Mouse (Mus musculus) kidney, postnatal 25 days (tissue): ENCODE results near the gene Fmnl2.

ENCODE experiments used
- DNase-seq, 2 experiments: peaks; one replicate each; pipeline ENCODE4 v3.0.0; 2021; ENCODE audit warnings: mixed read lengths in 2 of 2

The Fmnl2 gene

DNA sequence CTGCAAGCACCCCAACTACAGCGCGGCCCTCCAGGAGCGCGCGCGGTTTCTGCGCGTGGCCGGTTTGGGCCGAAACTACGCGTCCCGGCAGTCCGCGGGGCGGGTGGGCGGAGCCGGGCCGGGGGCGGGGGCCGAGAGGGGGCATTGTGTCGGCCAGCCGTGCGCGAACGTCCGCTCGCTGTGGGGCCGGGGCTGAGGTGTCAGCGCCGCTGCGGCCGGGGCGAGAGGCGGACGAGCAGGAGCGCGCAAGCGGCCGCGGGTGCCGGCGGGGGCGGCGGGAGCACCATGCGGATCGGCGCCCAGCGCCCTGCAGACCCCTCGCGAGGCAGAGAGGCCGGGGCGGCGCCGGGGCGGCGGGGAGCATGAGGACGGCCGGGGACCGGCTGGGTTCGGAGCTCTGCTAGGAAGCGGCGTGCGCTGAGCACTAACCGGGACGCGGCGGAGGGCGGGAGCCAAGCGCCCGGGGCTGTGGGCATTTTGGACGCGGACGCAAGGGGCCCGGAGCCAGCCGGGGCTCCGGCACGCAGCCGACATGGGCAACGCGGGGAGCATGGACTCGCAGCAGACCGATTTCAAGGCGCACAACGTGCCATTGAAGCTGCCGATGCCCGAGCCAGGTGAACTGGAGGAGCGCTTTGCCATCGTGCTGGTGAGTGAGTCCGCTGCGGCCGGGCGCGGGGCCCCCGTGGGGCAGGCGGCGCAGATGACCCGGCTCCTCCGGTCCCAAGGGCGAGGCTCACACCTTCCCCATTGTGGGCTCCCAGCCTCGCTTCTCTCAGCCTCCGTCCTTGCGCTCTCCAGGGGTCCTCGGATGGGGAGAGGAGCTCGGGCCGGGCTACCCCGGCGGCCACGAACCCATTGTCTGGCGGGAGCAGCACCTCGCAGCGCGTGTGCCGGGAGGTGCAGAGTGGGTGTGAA lies at the start of gene Fmnl2:
Gene Fmnl2 (plus strand): TSS at position 250 of the 918 bp plus-strand sequence.
- peak; percentile 79 to 91 for DNase-seq

DNA sequence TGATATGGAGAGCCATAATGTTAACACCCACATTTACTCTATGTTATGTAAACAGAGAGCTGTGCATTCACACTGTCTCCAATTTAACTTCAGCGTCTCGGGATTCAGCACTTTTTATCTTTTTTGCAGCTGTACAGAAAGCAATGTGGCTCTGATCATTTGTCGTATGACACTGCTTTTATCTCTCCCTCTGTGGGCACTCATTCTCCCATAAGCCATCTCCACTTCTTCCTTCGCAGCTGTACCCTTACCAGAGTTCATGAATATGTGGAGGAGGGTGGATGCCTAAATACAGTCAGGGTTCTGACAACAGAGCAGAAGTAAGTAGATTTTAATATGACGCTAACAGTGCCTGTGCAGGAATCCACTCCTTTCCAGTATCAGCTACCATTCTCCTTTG lies 47.7 kb upstream of the Fmnl2 start:
- DNase-seq = no peak

DNA sequence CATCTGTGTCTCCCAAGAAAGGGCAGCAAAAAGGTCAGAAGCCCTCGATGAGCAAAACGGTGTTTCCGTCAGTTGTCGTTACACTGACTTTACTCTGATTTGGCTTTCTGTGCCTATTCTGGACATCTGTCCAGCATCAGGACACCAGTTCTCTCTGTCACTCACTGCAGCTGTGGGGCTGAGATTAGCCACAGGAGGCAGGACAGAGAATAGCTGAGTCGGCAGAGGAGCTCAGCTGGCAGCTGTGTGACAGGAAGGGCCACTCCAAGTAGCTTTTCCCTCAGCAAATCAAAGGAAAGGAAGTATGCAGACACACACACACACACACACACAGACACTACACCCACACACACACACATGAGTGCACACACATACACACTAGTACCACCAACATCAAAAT lies 46.0 kb upstream of the Fmnl2 start:
- DNase-seq = peak; percentile 18 to 51

DNA sequence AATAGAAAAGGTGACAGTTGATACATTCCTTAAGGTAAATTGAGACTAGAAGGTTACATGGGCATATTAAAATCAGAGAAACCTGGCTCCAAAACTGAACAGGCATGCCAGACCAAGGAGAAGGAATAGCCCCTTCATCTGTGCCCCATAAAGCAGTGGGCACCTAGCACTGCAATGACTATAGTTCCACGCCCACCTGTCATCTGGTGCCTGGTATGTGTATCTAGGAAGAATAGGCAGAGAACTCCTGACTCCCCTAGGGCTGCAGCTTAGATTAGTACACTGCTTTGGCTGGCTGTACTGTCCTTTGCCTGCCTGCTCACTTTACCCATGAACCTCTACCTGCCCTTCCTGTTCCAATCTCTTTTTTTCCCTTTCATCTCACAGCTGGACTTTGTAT lies 40.3 kb upstream of the Fmnl2 start:
- DNase-seq = no peak

DNA sequence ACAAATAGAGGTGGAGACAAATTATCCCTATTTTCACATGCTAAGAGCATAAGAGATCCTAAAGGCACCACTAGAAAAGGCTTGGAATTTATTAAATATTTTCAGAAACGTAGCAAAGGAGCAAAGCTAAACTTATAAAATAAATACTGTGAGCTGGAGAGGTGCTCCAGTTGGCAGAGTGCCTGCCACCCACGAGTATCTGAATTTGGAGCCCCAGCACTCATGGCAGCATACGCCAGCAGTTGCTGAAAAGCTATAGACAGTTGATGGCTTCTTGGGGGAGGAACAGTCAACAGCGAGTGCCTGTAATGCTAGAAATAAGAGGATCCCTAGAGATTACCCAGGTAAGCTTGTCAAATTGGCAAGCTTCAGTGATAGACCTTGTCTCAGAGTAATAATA lies 38.7 kb upstream of the Fmnl2 start:
- no peak for DNase-seq

DNA sequence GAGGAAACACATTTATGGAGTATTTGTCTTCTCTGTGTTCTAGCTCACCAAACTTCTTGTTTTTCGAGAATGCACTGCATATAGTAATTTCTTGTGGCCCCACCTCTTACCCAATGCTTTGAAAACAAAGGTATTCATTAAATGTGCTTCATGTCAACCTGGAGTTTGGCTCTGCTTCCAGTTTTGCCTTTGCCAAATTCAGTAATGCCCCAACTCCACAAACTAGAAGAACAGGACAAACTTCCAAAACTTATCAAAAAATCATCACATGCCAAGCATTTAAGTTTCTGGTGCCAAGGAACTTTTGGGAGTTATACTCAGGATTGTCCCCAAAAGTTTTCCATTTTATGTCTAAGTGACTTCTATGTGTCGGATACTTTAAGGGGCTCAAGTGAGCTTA lies 35.4 kb upstream of the Fmnl2 start:
- no peak for DNase-seq

DNA sequence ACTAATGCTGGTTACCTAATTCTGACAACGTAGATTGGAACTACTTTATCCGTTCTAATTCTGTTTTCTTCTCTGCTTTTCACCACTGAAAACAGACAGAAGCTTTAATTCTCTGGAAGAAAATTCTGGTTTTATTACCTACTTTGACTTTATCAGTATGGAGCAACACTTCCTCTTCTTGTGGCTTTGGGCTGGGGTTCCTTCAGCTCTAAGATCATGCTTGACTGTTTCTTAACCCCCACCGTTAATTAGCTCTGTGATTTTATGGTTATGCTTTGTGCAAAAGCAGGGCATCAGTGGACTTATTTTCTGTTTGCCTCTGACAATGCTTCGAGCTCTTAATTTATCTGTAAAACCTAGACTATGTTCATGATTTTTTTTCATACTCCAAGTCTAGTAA lies 29.6 kb upstream of the Fmnl2 start:
- DNase-seq = no peak

DNA sequence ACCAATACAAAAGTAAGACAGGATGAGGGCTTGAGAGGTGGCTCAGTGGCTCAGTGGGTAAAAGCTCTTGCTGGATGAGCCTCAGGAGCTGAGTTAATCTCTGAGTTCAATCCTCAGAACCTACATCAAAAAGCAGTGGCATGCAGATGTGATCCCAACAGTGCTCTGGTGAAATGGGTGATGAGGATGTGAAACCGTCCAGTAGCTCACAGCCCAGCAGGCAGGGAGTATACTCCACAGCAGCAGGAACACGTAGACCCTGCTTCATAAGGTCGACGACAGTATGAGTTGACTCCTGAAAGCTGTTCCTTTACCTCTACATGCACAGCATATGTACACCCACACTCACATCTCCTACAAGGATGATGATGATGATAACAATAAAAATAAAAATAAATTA lies 27.1 kb upstream of the Fmnl2 start:
- DNase-seq = no peak

DNA sequence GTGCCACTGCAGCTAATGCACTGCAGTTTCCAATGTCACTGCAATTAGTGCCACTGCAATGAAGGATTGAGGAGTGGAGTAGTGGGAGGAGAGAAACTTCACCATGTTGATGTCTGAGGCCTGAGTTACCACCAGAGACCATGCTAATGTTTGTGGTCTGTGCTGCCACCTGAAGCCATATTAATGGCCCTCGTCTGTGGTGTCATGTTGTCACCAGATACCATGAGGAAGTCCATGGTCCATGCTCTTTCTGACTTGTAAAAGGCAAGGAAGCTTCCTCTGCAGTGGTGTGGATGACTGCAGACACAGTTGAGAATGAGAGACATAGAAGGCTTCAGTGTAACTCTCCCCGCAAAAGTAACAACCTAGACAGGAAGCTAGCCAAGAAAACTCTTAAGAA lies 26.1 kb upstream of the Fmnl2 start:
- no peak for DNase-seq

DNA sequence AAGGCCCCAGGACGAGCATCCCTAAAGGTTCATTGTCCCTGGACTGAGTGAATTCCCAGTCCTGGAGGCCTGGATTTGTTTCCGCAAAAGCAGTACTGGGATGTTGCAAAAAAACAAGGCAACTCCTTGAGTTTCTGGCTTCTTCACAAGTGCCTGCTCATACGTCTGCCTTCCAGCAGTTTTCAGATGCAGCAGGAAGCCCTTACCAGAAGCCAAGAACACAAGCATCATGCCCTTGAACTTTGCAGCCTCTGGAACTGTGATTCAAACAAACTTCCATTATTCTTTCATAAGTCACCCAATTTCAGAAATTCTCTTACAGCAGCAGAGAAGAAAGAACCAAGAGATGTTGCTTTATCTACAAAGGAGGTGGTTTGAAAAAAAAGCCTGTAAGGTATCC lies 21.9 kb upstream of the Fmnl2 start:
- DNase-seq = no peak

DNA sequence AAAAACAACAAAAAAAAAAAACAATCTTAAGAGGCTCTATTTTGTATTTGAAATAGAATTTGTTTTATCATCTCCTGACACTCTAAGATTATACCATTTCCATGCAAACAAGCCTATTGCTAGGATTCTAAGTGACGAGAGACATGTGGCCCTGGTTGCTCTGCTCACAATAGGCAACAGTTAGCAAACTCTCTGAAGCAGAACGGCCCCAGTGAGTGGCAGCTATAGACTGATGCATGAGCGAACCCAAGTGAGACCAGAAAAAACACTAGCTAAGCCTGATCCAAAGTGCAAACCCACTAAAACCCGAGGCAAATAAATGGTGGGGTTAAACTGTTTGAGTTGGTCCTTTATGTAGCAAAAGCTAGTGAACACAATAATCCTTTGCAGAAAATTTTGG lies 18.6 kb upstream of the Fmnl2 start:
- DNase-seq = no peak

DNA sequence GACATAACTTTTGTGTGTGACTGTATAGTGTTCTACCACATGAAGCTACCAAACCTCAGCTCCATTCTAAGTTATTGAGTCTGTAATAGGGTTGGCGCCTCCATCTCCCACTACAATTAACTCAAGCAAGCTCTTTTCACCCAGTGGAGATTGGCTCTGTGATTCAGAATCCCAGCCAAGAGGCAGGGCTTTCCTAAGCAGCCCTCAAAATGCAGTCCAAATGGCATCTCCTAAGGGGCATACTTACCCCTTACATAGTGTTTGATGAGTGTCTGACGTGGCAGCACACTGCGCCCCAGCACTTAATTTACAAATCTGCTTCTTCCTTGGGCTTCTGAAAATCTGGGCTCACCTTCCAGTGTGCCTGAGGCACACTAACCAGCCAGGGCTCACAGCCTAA lies 17.8 kb upstream of the Fmnl2 start:
- DNase-seq = no peak

DNA sequence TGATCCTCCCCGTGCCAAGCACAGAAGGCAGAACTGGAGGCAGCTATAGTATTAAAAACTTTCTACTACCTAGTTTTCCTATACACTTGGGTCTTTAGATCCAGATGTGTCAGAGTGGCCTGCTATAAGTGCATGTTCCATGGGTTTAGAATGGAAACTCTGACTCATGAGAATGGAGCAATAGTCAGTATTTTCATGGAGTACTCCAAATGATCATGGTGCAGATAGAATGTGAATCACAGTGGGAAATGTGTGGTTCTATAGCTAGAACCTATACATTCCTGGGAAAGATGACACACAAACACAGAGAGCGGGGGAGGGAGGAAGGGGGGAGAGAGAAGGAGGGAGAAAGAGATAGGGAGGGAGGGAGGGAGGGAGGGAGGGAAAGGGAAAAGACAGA lies 13.8 kb upstream of the Fmnl2 start:
- no peak for DNase-seq

DNA sequence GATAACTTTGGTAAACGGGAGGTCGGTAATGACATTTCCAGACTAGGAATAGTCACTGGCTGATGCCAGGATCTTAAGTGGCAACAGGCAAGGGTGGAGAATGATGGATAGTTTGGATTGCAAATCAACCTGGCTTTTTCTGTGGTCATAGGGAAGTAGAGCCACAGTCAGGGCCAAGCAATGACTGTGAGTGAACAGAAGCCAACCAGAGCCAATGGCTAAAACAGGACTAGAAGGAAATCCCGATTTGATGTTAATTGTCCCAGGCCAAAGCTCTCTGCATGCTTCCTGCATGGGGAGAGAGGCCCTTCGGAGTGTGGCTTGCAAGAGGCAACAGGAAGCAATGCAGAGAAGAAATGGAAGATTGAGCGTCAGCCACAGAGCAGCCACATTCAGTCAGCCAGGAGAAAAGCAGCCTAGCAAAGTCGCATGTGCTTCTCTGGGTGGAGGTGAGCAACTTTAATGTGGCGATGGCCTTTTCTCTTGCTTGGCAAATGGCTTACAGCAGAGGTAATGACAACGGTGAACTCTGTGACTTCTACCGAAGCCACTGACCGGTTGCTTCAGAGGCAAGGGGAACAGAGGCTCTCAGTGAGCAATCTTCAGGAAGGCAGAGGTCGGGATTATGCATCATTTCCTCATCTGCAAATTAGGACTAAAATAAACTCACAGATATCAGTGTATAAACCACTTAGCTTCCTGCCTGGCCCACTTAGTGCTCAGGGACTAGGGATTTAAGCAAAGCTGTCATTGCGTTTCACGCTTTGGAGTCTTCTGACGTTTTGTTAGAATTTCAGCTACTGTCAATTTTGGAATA lies 12.5 kb upstream of the Fmnl2 start:
- DNase-seq = no peak

DNA sequence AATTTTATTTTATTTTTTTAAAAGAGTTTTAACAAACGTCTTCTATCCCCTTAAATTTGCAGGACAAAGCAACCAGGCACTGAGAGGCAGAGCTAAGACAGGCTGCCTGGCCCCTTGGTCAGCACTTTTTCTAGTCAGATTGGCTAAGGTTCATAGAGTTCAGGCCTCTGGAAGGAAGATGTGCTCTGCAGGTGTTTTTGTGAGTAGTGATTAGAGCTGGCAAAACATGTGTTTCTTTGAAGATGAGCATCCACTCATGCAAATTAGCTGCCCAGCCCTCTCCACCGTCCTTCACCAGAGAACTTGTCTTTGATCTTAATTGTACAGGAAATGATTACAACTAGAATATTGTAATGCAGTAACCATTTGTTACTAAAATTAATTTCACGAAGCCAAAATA lies 11.2 kb upstream of the Fmnl2 start:
- DNase-seq = no peak

DNA sequence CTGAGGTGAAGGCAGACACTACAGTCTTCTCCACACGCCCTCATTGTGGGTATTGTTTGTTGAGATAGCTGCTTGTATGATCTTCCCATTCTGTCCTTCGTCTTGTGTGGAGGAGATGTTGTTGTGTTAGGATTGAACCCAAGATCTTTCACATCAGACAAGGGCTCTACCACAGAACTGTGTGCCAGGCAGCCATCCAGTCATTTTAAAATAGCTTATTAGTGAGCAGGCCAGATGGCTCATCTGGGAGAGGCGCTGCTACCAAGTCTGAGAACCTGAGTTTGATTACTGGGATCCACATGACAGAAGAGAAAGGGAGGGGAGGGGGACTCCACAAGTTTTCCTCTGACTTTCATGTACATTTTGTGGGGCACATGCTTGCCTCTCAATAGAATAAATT lies 8.6 kb upstream of the Fmnl2 start:
- no peak for DNase-seq

DNA sequence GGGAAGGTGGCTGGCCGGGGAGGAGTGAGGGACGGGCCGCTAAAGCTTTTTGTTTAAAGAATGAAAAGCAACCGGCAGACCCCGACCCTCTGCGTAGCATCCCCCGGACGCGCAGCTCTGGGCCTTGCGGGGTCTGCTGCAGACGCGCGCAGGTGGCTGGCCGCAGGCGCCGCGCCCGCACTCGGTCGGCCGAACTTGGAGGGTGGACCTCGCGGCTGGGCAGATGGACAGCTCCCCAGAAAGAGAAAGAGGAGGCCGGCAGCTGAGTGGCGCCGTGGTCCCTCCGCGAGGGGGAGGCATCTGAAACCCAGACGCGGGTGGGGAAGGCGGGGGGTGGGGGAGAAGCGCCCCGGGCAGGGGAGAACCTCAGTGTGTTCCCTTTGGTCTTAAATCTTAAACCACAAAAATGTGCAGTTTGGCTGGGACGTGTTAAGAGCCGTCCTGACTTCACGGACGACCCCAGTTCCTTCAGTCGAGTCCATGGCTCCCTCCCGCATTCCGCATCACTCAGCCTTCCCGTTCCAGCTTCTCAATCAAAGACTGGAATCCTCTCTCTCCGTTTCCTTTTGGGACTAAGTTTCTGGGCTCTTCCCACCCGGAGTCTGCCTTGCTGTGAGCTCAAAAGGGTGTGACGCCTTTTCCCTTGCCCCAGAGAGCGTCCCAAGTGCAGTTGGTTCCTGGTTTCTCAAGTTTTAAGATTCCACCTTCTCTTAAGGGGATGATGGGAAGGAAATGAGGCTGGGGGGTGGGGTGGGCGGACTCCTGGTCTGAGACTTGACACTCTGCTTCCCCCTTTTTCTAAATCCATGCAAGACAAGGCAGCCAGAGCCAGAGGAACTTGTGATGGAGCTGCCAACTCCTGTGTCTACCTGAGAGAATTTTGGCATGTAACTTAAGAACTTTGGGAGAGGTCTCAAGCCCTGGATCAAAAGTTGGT lies 1.1 kb downstream of the Fmnl2 start:
- DNase-seq = peak; percentile 54 to 66

DNA sequence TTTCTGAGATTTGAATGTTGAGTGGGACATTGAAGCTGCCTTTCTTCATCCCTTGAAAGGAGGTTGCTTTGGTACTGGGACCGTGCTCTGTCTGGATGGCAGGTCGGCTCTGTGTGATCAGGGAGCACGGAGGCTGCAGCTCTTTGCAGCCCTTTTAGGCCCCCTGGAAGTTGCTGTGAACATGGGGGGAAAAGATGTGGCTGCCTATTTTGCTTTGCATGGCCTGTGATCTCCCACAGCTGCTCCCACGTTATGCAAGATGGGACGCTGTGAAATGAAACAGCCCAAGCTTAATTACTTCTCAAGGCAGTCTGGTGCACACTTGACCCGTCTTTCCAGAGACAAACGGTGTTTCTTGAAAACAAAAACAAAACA lies 1.8 kb downstream of the Fmnl2 start:
- DNase-seq = no peak

DNA sequence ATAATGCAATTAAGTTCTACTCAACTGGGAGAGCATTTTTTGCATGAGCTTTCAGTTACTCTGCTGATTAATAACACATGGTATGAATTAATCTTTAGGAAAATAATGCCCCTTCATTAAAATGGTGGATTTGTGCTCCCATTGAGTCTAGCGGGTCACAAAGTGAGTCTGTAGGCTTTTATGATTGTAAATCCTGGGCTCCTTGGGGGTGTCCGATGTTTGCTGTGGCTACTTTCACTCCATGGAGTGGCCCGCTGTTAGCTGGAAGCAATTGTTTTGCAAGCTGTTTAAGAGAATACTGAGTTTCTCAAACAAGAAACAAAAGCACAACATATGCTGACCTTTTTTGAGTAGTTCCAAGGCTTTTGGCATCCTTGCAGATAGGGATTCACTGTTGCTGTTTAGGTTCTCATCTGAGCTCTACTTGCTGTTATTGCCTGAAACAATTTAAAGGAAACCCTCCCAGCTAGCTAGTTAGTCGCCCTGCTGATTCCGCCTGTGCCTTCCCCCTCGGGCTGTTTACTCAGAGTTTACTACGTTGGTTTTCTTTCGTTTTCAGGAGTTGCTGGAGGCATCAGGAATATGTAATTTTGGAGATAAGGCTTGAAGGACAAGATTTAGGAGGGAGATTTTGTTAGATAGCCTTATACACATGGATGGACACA lies 2.6 kb downstream of the Fmnl2 start:
- no peak for DNase-seq

DNA sequence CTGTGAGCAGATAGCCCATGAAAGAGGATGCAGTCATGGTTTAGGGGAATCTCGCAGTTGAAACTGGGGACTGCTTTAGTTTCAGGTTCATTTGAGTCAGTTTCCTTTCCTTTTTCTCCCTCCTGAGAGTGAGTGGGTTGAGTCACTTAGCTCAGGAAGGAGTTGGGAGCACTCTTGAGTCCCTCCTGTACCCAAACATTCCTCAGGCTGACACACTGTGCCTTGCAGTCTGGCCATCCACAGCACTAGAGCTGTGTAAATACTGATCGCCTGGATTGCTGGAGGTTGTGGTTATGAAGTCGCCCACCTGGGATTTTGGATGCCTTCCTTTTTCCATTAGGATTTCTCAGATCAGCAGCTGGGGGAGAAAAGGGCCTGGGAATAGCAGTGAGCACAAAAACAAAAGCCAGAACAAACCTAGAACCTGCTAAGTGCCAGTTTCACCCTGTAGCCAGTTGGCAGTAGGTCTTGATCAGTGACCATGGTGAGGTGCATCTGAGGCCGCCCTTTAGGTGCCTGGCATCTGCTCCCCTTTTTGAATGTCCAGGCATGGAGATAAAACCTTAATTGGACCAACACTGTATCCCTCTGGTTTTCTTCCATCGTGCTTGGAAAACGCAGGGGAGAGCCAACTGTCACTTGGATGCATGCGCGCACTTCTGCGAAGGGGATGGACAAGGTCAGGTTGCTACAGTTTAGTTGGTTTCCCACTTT lies 4.5 kb downstream of the Fmnl2 start:
- no peak for DNase-seq

DNA sequence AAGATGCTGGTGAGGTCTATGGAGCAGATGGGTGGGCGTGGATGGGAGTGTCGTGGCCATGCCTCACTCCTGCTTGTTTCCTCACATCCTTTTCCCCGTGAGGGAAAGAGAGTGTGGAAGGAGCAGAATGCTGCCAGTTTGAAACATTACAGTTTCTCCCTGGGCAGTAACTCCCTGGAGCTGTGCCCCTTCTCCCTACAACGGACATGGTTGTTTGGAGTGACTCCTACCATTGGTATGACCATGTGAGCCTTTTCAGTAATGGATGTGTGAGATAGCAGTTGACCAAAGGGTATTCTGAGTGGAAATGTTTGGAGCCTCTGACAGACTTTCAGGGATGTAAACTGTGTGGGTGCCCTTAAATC lies 5.1 kb downstream of the Fmnl2 start:
- DNase-seq = no peak

DNA sequence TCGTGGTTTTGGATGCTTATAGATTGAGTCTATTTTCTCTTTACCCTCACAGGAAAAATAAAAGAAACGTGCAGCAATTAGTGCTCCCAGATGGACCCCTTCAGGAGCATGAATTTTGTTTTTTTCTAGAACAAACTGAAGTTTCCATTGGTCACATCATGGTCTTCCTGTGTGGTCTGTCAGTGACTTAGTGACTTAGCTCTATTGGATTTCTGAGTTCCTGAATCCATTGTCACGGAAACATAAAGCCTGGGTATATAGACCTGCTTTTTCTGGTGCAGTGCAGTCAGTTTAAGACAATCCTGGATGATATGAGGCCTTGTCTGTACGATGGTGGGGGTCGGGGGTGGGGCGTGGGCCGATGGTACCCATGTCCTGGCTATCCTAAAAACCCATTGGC lies 7.0 kb downstream of the Fmnl2 start:
- DNase-seq = no peak
